Mouse (Mus musculus) kidney, adult 2 months (tissue): Measurements from ENCODE around the gene Grid2ip.
"Not testable (repeated sequence)": the region's sequence is repeated elsewhere in the genome, so short reads cannot be mapped to it uniquely, and the experiment has no call there.

Experiments
- CTCF ChIP-seq: fragments of 200-500 bp; conservative IDR thresholded peaks from 2 replicates; pipeline ENCODE4 v1.5.1; 2011; ENCODE audit warnings: low read depth, mild to moderate bottlenecking, control low read depth, low read length, moderate library complexity, mixed read lengths; ENCODE audit not compliant: insufficient read depth, insufficient read length
- POLR2A ChIP-seq: fragments of 200-500 bp; IDR thresholded peaks from one replicate; pipeline ENCODE4 v1.6.1; 2011; ENCODE audit warnings: low read depth, low read length, control low read depth

- TF ChIP-seq POLR2A, CTCF: not testable (repeated sequence)
Observed at GRCm38 (mm10) chr5:143394966-143395365, 37.8 kb downstream of the Grid2ip start.
